Mouse (Mus musculus) limb, embryonic 15.5 days (tissue): ENCODE data around the gene Gkap1. TPM values are rescaled to one million over a fixed set of nuclear protein-coding genes. Genes with fewer than 3 reads are reported as not detected.

Experiments used
- ATAC-seq: fragments of 200-750 bp; cut with Nextera tagmentation; 2 replicates; pipeline ENCODE4 v1.8.0; 2017; ENCODE audit warnings: low read depth, moderate TSS enrichment; ENCODE audit not compliant: insufficient number of reproducible peaks, low FRiP score, low TSS enrichment
- H3K27ac ChIP-seq: fragments of 300-500 bp; sonication (generic); 2 replicates; pipeline ENCODE4 v1.5.1; 2015; ENCODE audit warnings: moderate library complexity, mild to moderate bottlenecking, inconsistent platforms
- H3K27me3 ChIP-seq: fragments of 300-500 bp; sonication (generic); 2 replicates; pipeline ENCODE4 v1.6.1; 2015; ENCODE audit warnings: inconsistent platforms
- H3K36me3 ChIP-seq: fragments of 300-500 bp; sonication (generic); 2 replicates; pipeline ENCODE4 v1.6.1; 2015; ENCODE audit warnings: inconsistent platforms
- H3K4me1 ChIP-seq: fragments of 300-500 bp; sonication (generic); 2 replicates; pipeline ENCODE4 v1.6.1; 2015; ENCODE audit warnings: inconsistent platforms
- H3K4me2 ChIP-seq: fragments of 300-500 bp; sonication (generic); 2 replicates; pipeline ENCODE4 v1.6.1; 2015; ENCODE audit warnings: mild to moderate bottlenecking, inconsistent platforms
- H3K4me3 ChIP-seq: fragments of 300-500 bp; sonication (generic); 2 replicates; pipeline ENCODE4 v1.5.1; 2015; ENCODE audit warnings: mild to moderate bottlenecking, inconsistent platforms
- H3K9ac ChIP-seq: fragments of 300-500 bp; sonication (generic); 2 replicates; pipeline ENCODE4 v1.6.1; 2015; ENCODE audit warnings: inconsistent platforms
- H3K9me3 ChIP-seq: fragments of 300-500 bp; sonication (generic); 2 replicates; pipeline ENCODE4 v1.6.1; 2016; ENCODE audit warnings: inconsistent platforms
- WGBS: fragments of 180-500 bp; shearing (Covaris S2); methylation state at CpG from one replicate; pipeline ENCODE4 v1.1.7; 2015; 5-methylcytosine and 5-hydroxymethylcytosine counted together
- polyA plus RNA-seq: library from polyadenylated mRNA; unstranded; fragments of >200 nt; fragmentation: Nextera tagmentation; extraction: Ambion mirVana; gene quantifications from 2 replicates; pipeline ENCODE4 v1.2.1, GENCODE M21; 2015

Gkap1 gene
- polyA plus RNA-seq, 1 experiment from 2014 or later, result 23.8 TPM

DNA sequence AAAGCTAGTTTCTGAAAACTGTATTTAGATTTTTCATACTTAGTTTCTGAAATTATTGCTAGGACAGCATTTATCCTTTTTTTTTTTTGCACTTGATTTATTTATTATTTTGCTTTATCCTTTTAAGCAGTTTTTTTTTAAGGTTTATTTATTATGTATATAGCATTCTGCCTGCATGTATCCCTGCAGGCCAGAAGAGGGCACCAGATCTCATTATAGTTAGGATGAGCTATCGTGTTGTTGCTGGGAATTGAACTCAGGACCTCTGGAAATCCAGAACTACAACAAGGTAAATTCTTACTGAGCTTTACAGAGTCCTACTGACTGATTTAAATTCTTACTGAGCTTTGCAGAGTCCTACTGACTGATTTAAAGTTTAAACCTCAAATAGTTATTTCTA lies 22.2 kb downstream of the Gkap1 start:
- H3K9ac ChIP-seq, result no peak overlapping the region
- no peak overlapping the region for H3K27ac ChIP-seq
- WGBS, result 82% methylated on average over 1 of the region's 1 CpGs
- H3K9me3 ChIP-seq, result no peaks in the 10 kb centered on the region
- H3K27me3 ChIP-seq, result no peaks in the 10 kb centered on the region
- no peak overlapping the region for H3K4me3 ChIP-seq
- ATAC-seq, result no peak
- no peaks in the 10 kb centered on the region for H3K4me1 ChIP-seq
- peaks cover 33% of the 10 kb centered on the region for H3K36me3 ChIP-seq
- H3K4me2 ChIP-seq, result no peak overlapping the region

DNA sequence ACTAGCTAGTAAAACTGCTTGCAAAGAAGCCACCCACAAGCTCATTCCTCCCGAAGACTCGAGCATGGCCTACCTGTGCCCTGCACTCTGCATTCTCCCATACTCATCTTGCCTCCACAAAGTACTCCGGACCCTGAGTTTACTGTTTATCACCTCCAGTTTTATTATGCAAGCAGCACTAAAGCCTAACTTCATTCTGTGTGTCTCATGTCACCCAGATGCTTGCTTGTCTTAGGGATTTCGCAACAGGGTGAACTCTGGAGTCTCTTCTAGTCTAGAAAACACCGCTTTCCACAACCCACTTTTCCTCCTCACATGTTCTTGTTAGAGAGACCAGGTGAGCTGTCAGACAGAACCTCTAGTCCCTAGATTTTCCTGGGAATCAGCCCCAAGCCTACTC lies 26.5 kb downstream of the Gkap1 start:
- Histone ChIP-seq H3K27ac (no peak overlapping the region), H3K36me3 (peaks cover 21% of the 10 kb centered on the region), H3K9me3 (no peaks in the 10 kb centered on the region), H3K4me2 (no peak overlapping the region), H3K4me1 (no peaks in the 10 kb centered on the region), H3K9ac (no peak overlapping the region), H3K4me3 (no peak overlapping the region), H3K27me3 (no peaks in the 10 kb centered on the region)
- WGBS, result 82% methylated on average over 5 of the region's 5 CpGs
- ATAC-seq, result no peak

DNA sequence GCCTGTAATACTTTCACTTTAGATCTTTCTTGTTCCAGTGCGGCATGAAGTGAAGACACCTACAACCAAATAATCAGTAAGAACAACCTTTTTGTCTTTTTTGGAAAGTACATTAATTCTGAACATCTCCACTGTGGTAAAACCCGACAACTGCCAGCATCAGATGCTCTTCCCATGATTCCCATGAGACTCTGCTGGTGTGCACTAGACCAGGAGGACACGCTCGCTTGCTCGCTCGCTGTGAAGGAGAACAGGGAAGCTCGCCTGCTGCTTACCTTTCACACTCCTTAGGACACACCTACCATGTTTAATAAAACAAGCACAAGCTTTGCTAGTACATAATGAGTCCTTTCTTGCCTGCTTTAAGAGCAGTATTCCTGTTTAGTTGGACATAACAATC lies 39.0 kb downstream of the Gkap1 start:
- WGBS, result 89% methylated on average over 7 of the region's 7 CpGs
- Histone ChIP-seq H3K36me3 (peaks cover 8% of the 10 kb centered on the region), H3K4me1 (no peaks in the 10 kb centered on the region), H3K27me3 (no peaks in the 10 kb centered on the region), H3K9me3 (no peaks in the 10 kb centered on the region), H3K27ac (no peak overlapping the region), H3K4me2 (no peak overlapping the region), H3K4me3 (no peak overlapping the region), H3K9ac (no peak overlapping the region)
- no peak for ATAC-seq

DNA sequence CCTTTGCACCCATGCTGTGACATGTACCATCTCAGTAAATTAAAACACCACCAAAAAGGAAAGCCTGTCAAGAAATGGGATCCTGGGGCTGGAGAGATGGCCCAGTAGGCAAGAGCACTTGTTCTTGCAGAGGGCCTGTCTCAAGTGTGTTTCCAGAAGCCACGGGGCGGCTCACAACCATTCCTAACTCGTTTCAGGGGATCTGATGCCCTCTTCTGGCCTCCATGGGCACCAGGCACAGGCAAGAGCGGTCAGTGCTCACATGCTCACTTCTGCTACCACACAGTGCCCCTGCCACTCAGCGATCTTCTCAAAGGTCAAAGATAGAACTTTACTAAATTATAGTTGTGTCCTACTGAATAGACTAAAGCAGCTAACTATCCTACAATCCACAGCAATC lies 42.9 kb downstream of the Gkap1 start:
- ATAC-seq, result no peak
- Histone ChIP-seq H3K27me3 (no peaks in the 10 kb centered on the region), H3K9me3 (no peaks in the 10 kb centered on the region), H3K27ac (no peak overlapping the region), H3K4me2 (no peak overlapping the region), H3K9ac (no peak overlapping the region), H3K4me1 (no peaks in the 10 kb centered on the region), H3K4me3 (no peak overlapping the region), H3K36me3 (peaks cover 3% of the 10 kb centered on the region)
- 52% methylated on average over 5 of the region's 5 CpGs for WGBS

DNA sequence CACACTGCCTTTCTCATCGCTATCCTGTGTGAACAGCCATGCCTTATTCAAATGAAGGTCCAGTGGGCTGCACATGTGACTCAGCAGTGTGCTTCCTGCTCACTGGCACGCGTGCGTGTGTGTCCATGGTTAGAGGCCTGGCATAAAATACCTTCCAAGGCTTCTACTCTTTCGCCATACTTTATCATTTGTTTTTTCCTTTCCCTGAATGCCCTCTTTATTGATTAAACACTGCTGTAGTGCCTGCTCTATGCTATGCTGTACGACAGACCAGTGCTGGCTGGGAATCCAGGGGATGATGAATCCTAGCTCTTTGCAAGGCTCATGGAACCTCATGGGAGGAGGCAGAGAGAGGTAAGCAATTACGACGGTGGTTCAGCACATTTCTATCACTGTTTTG lies 43.4 kb downstream of the Gkap1 start:
- Histone ChIP-seq H3K4me1 (no peaks in the 10 kb centered on the region), H3K27me3 (no peaks in the 10 kb centered on the region), H3K4me2 (no peak overlapping the region), H3K9ac (no peak overlapping the region), H3K36me3 (no peaks in the 10 kb centered on the region; the same call in none of the 2 replicates), H3K4me3 (no peak overlapping the region), H3K27ac (no peak overlapping the region), H3K9me3 (no peaks in the 10 kb centered on the region)
- ATAC-seq, result no peak
- WGBS, result 92% methylated on average over 8 of the region's 8 CpGs

DNA sequence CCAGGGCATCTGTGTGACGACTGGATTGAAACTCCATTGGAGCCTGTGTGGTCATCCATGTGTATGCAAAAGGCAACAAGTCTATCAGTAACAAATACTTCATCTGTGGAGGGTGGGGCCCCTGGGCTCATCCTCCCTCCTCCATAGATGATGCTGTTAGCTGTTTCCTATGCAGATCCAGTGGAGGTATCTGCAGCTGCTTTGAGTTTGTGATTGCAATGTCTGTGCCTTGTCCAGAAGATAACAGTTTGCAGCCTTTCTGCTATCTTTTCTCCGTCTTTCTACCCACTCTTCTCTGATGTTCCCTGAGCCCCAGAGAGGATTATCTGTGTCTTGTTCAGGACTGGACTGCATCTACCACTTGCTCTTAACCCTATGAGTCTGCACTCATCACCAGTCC lies 46.9 kb downstream of the Gkap1 start:
- no peak for ATAC-seq
- no peaks in the 10 kb centered on the region for H3K9me3 ChIP-seq

DNA sequence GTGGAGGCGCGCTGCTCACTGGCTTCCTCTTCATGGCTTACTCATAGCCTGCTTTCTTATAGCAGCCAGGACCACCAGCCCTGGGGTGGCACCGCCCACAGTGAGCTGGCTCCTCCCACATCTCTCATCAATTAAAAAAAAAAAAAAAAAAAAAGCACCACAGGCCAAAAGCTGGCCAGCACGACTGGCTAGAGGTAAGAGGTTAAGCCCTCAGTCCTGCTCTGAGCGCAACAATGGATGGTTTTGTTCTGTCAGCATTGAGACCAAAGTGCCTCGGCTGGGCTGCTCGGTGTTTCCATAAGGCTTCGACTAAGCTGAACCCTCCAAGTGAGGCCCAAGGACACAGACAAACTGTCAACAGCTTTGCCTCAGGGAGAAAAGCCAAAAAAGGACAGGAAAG lies 49.8 kb downstream of the Gkap1 start:
- no peak for ATAC-seq

More for the DNA sequence above, 46.9 kb downstream of the Gkap1 start:
- no peaks in the 10 kb centered on the region for H3K36me3 ChIP-seq
- no peak overlapping the region for H3K4me2 ChIP-seq
- no peaks in the 10 kb centered on the region for H3K4me1 ChIP-seq
- H3K27me3 ChIP-seq, result no peaks in the 10 kb centered on the region
- H3K9ac ChIP-seq, result no peak overlapping the region
- H3K27ac ChIP-seq, result no peak overlapping the region
- H3K4me3 ChIP-seq, result no peak overlapping the region
- WGBS, result 80% methylated on average over 2 of the region's 2 CpGs

DNA sequence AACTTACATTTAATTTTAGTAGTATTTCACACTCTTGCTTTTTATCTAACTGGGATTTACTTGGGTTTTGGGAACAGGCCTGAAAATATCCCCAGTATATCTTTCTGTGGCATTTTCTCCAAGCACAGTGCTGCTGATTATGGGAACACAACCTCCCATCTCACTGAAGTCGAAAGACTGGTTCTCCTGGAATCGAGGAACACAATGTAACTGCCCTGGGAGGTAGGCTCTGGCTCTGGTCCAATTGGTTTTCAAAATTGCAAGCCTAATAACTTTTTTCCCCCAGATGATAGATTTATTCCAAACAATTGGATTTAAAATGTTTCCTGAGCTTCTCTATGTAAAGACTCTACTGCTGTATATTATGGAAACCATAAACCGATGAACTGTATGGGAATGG lies 55.3 kb downstream of the Gkap1 start:
- Histone ChIP-seq H3K4me1 (peaks cover 3% of the 10 kb centered on the region; the same call in 1 of the 2 replicates), H3K4me3 (no peak overlapping the region), H3K9me3 (no peaks in the 10 kb centered on the region), H3K36me3 (no peaks in the 10 kb centered on the region), H3K27ac (no peak overlapping the region), H3K9ac (no peak overlapping the region), H3K27me3 (no peaks in the 10 kb centered on the region), H3K4me2 (no peak overlapping the region)
- 69% methylated on average over 3 of the region's 3 CpGs for WGBS
- no peak for ATAC-seq

More for the DNA sequence above, 49.8 kb downstream of the Gkap1 start:
- no peaks in the 10 kb centered on the region for H3K9me3 ChIP-seq
- no peak overlapping the region for H3K9ac ChIP-seq
- no peak overlapping the region for H3K4me2 ChIP-seq
- WGBS, result 74% methylated on average over 8 of the region's 8 CpGs
- H3K4me3 ChIP-seq, result no peak overlapping the region
- no peaks in the 10 kb centered on the region for H3K27me3 ChIP-seq
- H3K4me1 ChIP-seq, result no peaks in the 10 kb centered on the region
- H3K36me3 ChIP-seq, result no peaks in the 10 kb centered on the region
- no peak overlapping the region for H3K27ac ChIP-seq

DNA sequence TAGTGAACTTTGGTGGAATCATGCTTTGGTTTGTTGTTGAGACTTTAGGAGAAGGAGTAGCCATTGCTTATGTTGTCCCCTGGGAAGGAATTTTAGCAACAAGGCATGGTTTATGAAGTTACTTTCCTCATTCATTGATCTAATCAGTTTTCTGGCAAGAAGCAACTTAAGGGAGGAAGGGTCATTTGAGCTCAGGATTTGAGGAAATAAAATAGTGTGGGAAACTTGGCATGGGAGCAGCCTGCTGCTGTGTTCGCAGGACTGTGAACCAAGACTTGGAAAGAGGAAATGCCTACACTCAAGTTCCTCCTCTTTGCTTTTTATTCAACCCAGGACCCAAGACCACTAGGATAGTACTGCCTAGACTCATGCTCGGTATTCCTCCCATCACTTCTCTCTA lies 58.0 kb downstream of the Gkap1 start:
- Histone ChIP-seq H3K4me2 (no peak overlapping the region), H3K4me3 (no peak overlapping the region), H3K9ac (no peak overlapping the region), H3K27ac (no peak overlapping the region), H3K36me3 (no peaks in the 10 kb centered on the region), H3K4me1 (peaks cover 18% of the 10 kb centered on the region), H3K27me3 (no peaks in the 10 kb centered on the region), H3K9me3 (no peaks in the 10 kb centered on the region)
- 86% methylated on average over 2 of the region's 2 CpGs for WGBS
- no peak for ATAC-seq

DNA sequence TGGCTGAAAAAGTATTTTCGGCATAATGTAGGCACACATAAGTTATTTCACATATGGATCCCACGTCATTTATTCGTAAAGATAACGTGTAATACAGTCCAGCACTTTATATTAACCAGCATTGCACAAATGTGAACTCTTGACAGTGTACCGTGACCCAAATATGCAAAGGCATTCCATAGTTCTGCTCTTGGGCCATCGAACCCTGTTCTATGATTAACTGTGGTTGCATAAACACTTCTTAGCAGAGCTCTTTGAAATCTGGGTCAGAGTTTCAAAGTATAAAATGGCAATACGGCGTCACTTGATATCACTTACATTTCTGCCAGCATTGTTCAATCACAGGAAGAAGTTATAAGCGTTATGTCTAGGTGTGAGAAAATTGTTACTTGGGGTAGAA lies 59.1 kb downstream of the Gkap1 start:
- peaks cover 18% of the 10 kb centered on the region for H3K4me1 ChIP-seq
- no peaks in the 10 kb centered on the region for H3K36me3 ChIP-seq
- H3K4me2 ChIP-seq, result peak overlapping the region; percentile 68
- 82% methylated on average over 9 of the region's 9 CpGs for WGBS
- H3K9ac ChIP-seq, result no peak overlapping the region
- H3K9me3 ChIP-seq, result no peaks in the 10 kb centered on the region
- no peaks in the 10 kb centered on the region for H3K27me3 ChIP-seq
- H3K27ac ChIP-seq, result peak overlapping the region; percentile 88; the same call in 1 of the 2 replicates
- no peak for ATAC-seq
- peak overlapping the region; percentile 66 for H3K4me3 ChIP-seq

DNA sequence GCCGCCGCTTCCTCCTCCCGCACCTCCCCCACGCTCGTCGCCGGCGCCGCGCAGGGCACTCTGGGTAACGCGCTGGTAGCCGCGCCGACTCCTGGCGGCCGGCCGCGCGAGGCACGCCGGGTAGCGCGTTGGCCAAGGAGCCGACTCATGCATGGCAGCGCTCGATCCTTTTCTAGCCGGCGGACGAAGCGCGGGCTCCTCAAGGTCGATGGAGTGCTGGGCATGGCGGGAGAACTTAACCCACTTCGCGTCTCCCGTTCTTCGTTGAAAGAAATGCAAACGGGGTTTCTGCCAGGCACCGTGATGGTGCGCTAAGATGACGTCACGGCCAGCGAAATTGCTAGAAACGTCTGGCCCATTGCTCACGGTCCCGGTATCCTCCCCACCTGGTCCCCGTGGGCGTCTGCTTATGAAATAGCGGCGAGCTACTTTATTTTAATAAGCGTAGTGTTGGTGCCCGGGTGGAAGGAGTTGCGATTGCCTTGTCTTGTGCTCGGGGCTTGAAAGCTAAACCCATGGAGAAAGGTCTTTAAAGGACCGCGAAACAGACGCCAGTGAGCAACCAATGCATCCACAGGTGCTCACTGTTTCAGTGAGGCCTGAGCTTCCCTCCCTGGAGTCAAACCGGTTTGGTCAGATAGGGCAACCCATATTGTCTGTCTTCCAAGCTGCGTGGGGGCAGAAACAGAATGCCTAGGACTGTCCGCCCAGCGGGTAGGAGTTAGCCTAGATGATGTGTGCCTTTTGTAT lies 59.7 kb downstream of the Gkap1 start, which contains the start of gene Ubqln1:
Gene Ubqln1 (minus strand): TSS at position 62 of the 750 bp plus-strand sequence.
- peak; percentile 83 for ATAC-seq
- H3K4me3 ChIP-seq, result peak within 1 kb of the TSS; percentile 66
- peak within 1 kb of the TSS; percentile 68 for H3K4me2 ChIP-seq
- H3K27me3 ChIP-seq, result no peaks in the 10 kb centered on the region
- WGBS, result 3% methylated on average over 57 of the region's 62 CpGs
- H3K9ac ChIP-seq, result peak within 1 kb of the TSS; percentile 90
- no peaks in the 10 kb centered on the region for H3K36me3 ChIP-seq
- peak within 1 kb of the TSS; percentile 88 for H3K27ac ChIP-seq
- peaks cover 18% of the 10 kb centered on the region for H3K4me1 ChIP-seq
- no peaks in the 10 kb centered on the region for H3K9me3 ChIP-seq

DNA sequence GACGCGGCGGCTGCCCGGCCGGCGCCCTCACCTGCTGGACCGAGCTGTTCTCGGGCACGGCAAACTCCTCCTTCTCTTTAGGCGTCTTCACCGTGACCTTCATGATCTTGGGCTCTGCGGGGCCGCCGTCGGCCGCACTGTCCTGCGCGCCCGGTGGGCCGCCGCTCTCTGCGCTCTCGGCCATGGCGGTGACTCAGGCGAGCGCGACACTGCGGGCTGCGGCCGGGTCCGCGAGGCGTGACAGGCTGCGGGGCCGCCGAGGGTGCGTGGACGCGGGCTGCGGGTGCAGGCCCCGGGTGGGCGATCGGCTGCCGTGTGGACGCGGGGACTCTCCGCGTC lies 60.3 kb downstream of the Gkap1 start:
- H3K4me3 ChIP-seq, result peak overlapping the region; percentile 66
- peaks cover 18% of the 10 kb centered on the region for H3K4me1 ChIP-seq
- H3K27ac ChIP-seq, result peak overlapping the region; percentile 88
- peak; percentile 62 for ATAC-seq
- H3K9ac ChIP-seq, result peak overlapping the region; percentile 90
- no peaks in the 10 kb centered on the region for H3K27me3 ChIP-seq
- no peaks in the 10 kb centered on the region for H3K36me3 ChIP-seq
- under 1% methylated on average over 44 of the region's 48 CpGs for WGBS
- no peaks in the 10 kb centered on the region for H3K9me3 ChIP-seq
- H3K4me2 ChIP-seq, result peak overlapping the region; percentile 68
